Mouse (Mus musculus): ENCODE results near the gene Ptprj.

Gene Ptprj

GRCm38 (mm10) chr2:90580236-90581005, at the start of gene Ptprj:
TSS of gene Ptprj (minus strand) at chr2:90580647.
- peak; percentile 81 for DNase-seq (ENCODE audit: low read depth, low spot score)

- DNase-seq (ENCODE audit: low read depth, low spot score), result no peak
These were observed 49.1 kb upstream of the Ptprj start for GRCm38 (mm10) chr2:90629552-90629951.

- DNase-seq (ENCODE audit: low read depth, low spot score), result no peak
These were observed 47.8 kb upstream of the Ptprj start for GRCm38 (mm10) chr2:90628261-90628660.

GRCm38 (mm10) chr2:90624920-90625319, 44.5 kb upstream of the Ptprj start:
- DNase-seq (ENCODE audit: low read depth, low spot score), result peak; percentile 95

GRCm38 (mm10) chr2:90624339-90624738, 43.9 kb upstream of the Ptprj start:
- DNase-seq (ENCODE audit: low read depth, low spot score), result peak; percentile 68

GRCm38 (mm10) chr2:90620815-90621214, 40.4 kb upstream of the Ptprj start:
- DNase-seq (ENCODE audit: low read depth, low spot score), result no peak

GRCm38 (mm10) chr2:90619648-90620047, 39.2 kb upstream of the Ptprj start:
- no peak for DNase-seq (ENCODE audit: low read depth, low spot score)

- peak; percentile 80 for DNase-seq (ENCODE audit: low read depth, low spot score)
These were observed 34.3 kb upstream of the Ptprj start for GRCm38 (mm10) chr2:90614651-90615171.

GRCm38 (mm10) chr2:90613591-90613990, 33.1 kb upstream of the Ptprj start:
- DNase-seq (ENCODE audit: low read depth, low spot score), result peak; percentile 56

GRCm38 (mm10) chr2:90613006-90613405, 32.6 kb upstream of the Ptprj start:
- DNase-seq (ENCODE audit: low read depth, low spot score), result no peak

GRCm38 (mm10) chr2:90611959-90612571, 31.6 kb upstream of the Ptprj start:
- DNase-seq (ENCODE audit: low read depth, low spot score), result peak; percentile 68

GRCm38 (mm10) chr2:90601056-90601455, 20.6 kb upstream of the Ptprj start:
- no peak for DNase-seq (ENCODE audit: low read depth, low spot score)

- DNase-seq (ENCODE audit: low read depth, low spot score), result no peak
These were observed 7.7 kb upstream of the Ptprj start for GRCm38 (mm10) chr2:90588141-90588540.

GRCm38 (mm10) chr2:90584506-90584905, 4.1 kb upstream of the Ptprj start:
- no peak for DNase-seq (ENCODE audit: low read depth, low spot score)

- no peak for DNase-seq (ENCODE audit: low read depth, low spot score)
These were observed 3.2 kb upstream of the Ptprj start for GRCm38 (mm10) chr2:90583628-90584131.

GRCm38 (mm10) chr2:90582814-90583213, 2.4 kb upstream of the Ptprj start:
- DNase-seq (ENCODE audit: low read depth, low spot score), result no peak

GRCm38 (mm10) chr2:90582311-90582710, 1.9 kb upstream of the Ptprj start:
- DNase-seq (ENCODE audit: low read depth, low spot score), result no peak

- DNase-seq (ENCODE audit: low read depth, low spot score), result no peak
These were observed 1.3 kb upstream of the Ptprj start for GRCm38 (mm10) chr2:90581796-90582125.

- DNase-seq (ENCODE audit: low read depth, low spot score), result peak; percentile 55
These were observed 754 bp upstream of the Ptprj start for GRCm38 (mm10) chr2:90581006-90581795.

- peak; percentile 82 for DNase-seq (ENCODE audit: low read depth, low spot score)
These were observed 665 bp downstream of the Ptprj start for GRCm38 (mm10) chr2:90579728-90580235.

- peak; percentile 85 for DNase-seq (ENCODE audit: low read depth, low spot score)
These were observed 1.3 kb downstream of the Ptprj start for GRCm38 (mm10) chr2:90579038-90579727.

All from brain, adult 2 months (tissue).